Mouse (Mus musculus): Measurements from ENCODE around the gene Nol4l. TPM values are rescaled to one million over a fixed set of nuclear protein-coding genes. Genes with fewer than 3 reads are reported as not detected.
A peak's percentile ranks its signal among the peaks of the same experiment; 100 is the strongest.

The Nol4l gene
- polyA plus RNA-seq, 1 experiment from 2014 or later, result 32.1 TPM

DNA sequence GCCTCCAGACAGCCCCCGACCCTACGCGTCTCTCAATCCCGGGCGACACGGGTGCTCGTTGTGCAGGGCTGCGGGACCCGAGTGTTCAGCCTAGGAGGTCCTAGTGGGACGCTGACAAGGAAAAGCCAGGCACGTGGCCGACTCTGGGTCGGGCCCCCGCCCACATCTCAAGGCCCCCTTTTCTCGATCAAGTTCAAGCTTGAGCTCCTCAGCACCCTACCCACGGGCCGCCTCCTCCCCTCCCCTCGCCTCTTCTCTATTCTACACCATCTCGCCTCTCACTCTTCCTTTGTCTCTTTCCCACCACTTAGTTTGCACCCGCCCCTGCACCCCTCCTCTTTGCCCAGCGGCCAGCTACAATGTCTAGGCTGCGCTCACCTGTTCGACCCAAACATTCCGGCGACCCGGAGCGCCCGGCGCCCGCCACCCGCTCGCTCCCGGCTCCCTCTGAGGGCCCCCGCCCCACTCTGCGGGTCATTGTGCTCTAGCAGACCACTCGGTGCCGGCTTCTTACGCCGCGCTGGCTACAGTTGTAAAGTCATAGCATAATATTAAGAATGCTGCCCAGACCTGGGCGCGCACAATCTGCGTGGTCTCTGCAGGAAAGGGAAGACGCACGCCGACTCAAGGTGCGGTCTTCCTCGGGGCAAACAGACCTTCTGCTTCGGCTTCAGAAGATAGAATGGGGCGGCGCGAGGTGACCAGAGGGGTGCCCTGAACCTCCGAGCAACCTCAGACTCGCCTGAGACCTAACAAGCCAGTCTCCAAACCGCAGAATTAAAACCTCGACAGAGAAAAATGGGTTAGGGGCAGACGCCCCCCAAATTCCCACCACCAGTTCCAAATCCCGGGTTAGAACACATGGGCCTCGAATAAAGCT lies 84.4 kb downstream of the Nol4l start:
- no peaks in the 10 kb centered on the region for H3K36me3 ChIP-seq (ENCODE audit: poor library complexity, severe bottlenecking)
- no peaks in the 10 kb centered on the region for H3K27me3 ChIP-seq
- H3K9ac ChIP-seq, result peak overlapping the region; percentile 89
- under 1% methylated on average over 58 of the region's 59 CpGs for WGBS
- H3K4me1 ChIP-seq, result peaks cover 34% of the 10 kb centered on the region
- H3K9me3 ChIP-seq (replicated peaks), result no peaks in the 10 kb centered on the region
- peak overlapping the region; percentile 98 for H3K27ac ChIP-seq
- peak overlapping the region; percentile 99 for H3K4me2 ChIP-seq
- H3K4me3 ChIP-seq, result peak overlapping the region; percentile 84
- peak; percentile 63 for ATAC-seq

DNA sequence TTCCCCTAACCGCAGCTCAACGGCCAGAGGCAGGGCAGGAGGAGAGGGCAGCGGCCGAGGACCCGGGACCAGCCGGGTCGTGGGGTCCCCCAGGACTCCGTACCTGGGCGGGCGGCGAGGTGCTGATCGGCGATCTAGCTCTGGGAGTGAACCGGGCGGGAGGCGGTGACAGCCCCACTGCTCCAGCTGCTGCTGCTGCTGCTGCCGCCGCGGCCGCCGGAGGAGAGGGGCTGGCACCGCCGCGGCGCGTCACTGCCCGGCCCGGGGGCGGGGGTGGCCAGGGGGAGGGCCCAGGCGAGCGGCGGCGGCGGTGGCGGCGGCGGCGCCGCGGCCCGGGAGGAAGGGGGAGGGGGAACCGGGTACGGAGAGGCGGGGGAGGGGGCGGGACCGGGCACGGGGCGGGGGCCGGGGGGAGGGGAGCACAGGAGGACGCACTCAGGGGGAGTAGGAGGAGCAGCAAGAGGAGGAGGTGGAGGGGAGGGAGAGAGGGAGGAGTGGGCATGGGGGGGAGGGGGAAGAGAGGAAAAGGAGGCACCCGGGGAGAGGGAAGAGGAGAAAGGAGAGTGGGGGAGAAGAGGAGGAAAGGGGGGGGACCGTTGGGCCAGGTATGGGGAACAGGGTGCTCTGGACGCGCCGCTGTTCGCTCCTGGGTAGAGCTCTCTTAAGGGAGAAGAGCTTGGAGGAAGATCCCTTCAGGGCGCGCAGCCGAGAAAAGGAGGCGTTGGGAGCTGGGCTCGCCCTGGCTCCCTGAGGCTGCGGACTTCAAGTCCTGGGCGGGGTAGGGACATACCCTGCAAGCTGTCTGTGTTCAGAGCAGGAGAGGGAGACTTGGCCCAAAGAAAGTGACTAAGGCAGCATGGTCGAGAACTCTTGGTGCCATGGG lies 85.3 kb downstream of the Nol4l start:
- no peaks in the 10 kb centered on the region for H3K9me3 ChIP-seq (replicated peaks)
- WGBS, result under 1% methylated on average over 29 of the region's 64 CpGs

DNA sequence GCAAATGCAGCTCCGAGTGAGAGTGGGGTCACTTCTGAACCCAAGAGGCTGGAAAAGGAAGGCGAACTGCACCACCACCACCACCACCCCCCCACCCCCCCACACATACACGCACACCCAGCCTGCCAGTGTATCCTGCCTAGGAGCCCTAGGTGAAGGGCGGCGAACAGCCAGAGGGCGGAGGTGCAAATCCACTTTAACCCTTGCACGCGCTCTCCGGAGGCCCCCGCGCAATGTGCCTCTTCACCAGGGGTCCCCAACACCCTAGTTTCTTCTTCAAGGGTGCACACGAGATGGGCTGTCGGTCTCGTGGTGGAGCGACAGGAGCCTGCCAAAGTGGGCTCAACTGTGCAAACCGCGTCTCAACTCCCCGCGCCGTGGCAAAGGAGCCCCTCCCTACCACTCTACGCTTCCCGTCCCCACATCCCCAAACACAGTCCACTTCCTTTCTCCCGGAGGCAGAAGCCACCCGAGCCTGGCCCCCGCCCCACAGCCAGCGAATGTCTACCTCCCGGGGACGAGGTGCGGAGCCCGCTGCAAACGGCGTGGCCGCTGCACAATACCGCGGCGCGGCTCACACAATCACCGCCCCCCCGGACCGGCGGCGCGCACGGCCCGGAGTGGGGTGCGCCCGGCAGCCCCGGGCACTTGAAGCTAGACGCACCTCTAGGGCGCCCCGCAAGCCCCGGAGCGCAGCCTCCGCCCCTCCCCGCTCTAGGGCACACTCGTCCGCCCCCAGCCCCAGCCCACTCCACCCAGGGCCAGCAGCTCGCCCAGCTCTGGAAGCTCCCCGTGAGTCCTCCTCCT lies 86.1 kb downstream of the Nol4l start:
- H3K9ac ChIP-seq, result peak overlapping the region; percentile 89
- peak; percentile 44 for ATAC-seq
- H3K9me3 ChIP-seq (replicated peaks), result no peaks in the 10 kb centered on the region
- under 1% methylated on average over 54 of the region's 59 CpGs for WGBS
- H3K4me1 ChIP-seq, result peaks cover 45% of the 10 kb centered on the region
- H3K27ac ChIP-seq, result peak overlapping the region; percentile 98
- peak overlapping the region; percentile 84 for H3K4me3 ChIP-seq
- no peaks in the 10 kb centered on the region for H3K27me3 ChIP-seq
- H3K36me3 ChIP-seq (ENCODE audit: poor library complexity, severe bottlenecking), result no peaks in the 10 kb centered on the region
- peak overlapping the region; percentile 99 for H3K4me2 ChIP-seq

More for the DNA sequence above, 85.3 kb downstream of the Nol4l start:
- no peaks in the 10 kb centered on the region for H3K27me3 ChIP-seq
- peak overlapping the region; percentile 98 for H3K27ac ChIP-seq
- peaks cover 39% of the 10 kb centered on the region for H3K4me1 ChIP-seq
- H3K36me3 ChIP-seq (ENCODE audit: poor library complexity, severe bottlenecking), result no peaks in the 10 kb centered on the region
- peak overlapping the region; percentile 89 for H3K9ac ChIP-seq
- peak; percentile 72 for ATAC-seq
- H3K4me2 ChIP-seq, result peak overlapping the region; percentile 99
- H3K4me3 ChIP-seq, result peak overlapping the region; percentile 84

DNA sequence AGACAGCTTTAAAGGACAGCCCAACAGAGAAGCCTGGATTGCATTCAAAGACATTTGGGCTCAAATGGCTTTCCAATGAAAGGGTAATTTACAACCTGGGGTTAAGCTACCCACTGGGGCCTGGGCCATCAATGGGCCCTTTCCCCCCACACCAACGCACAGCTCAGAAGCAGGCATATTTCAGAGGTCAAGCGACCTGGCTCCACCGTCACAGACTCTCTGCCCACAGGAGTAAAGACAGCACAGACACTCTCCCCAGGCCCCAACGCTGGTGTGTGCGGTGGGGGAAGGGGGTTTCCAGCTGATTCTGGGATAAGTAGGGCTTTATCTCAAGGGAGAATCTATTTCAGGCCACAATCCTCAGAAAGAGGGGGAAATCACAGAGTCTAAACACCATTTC lies 87.1 kb downstream of the Nol4l start:
- 2% methylated on average over 5 of the region's 5 CpGs for WGBS
- peaks cover 54% of the 10 kb centered on the region for H3K4me1 ChIP-seq
- no peak for ATAC-seq

DNA sequence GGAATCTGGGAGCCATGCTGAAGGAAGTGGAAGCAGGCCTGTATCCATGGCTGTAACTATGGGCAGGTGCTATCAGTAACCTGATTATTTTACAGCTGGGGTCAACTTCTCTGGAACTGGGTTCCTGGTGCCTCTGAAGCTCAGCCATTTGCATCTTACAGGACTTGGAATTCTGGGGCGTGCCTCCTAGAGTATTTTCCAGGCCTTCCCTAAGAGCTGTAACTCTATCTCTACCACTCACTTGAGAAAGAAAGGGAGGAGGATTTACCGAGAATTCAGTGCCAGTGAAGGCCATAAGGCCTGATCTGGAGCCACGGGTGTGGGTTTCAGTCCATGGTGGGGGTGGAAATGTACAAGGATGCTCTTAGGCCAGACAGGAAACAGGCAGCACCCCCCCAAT lies 88.5 kb downstream of the Nol4l start:
- Histone ChIP-seq H3K4me2 (peak overlapping the region; percentile 99), H3K27ac (peak overlapping the region; percentile 6; the same call in 1 of the 2 replicates), H3K9ac (peak overlapping the region; percentile 6; the same call in 1 of the 2 replicates), H3K4me1 (peaks cover 64% of the 10 kb centered on the region), H3K4me3 (0 out of 2 replicates have a peak overlapping the region, but pooled peaks have one; percentile 84), H3K9me3 (replicated peaks) (no peaks in the 10 kb centered on the region), H3K27me3 (no peaks in the 10 kb centered on the region), H3K36me3 (ENCODE audit: poor library complexity, severe bottlenecking) (peaks cover 3% of the 10 kb centered on the region)
- no peak for ATAC-seq
- 49% methylated on average over 3 of the region's 3 CpGs for WGBS

More for the DNA sequence above, 87.1 kb downstream of the Nol4l start:
- H3K27ac ChIP-seq, result peak overlapping the region; percentile 98
- H3K36me3 ChIP-seq (ENCODE audit: poor library complexity, severe bottlenecking), result no peaks in the 10 kb centered on the region
- no peaks in the 10 kb centered on the region for H3K9me3 ChIP-seq (replicated peaks)
- H3K9ac ChIP-seq, result peak overlapping the region; percentile 89
- H3K4me3 ChIP-seq, result peak overlapping the region; percentile 84
- no peaks in the 10 kb centered on the region for H3K27me3 ChIP-seq
- peak overlapping the region; percentile 99 for H3K4me2 ChIP-seq

DNA sequence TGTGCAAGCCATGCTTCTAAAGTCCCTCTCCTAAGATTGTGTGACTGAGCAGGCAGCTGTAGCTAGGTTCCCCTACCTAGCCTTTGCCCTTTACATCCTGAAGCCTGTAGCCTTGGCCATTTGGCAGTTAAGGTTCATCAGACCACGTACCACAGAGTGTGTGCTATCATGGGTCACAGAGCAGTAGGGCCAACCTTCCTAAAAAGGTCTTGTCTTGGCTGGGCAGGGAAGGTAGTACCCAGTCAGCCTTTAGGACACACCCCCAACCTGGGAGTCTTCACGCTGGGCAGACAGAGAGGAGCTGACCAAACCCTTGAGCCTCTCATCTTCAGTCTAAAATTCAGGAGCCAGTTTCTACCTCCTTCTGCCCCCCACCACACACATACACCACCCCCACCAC lies 89.0 kb downstream of the Nol4l start:
- peak overlapping the region; percentile 6 for H3K9ac ChIP-seq
- H3K27ac ChIP-seq, result 0 out of 2 replicates have a peak overlapping the region, but pooled peaks have one; percentile 6

DNA sequence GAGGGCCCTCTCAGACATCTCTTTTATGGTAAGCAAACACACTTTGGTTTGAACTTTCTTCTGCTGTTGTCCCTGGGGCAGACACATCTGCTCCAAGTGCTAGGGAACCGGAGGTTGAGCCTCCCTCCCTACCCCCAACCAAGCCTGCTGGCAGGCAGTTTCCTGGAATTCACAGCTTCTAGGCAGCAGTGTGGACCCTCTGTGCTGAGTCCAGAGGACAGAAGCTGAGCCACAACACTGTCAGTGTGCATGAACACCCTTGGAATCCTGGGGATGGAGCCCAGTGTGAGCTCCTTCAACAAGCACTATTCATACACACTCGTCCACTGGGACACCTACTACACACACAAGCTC lies 92.5 kb downstream of the Nol4l start:
- Histone ChIP-seq H3K36me3 (ENCODE audit: poor library complexity, severe bottlenecking) (peaks cover 42% of the 10 kb centered on the region), H3K4me2 (peak overlapping the region; percentile 16; the same call in 1 of the 2 replicates), H3K9me3 (replicated peaks) (no peaks in the 10 kb centered on the region), H3K27ac (peak overlapping the region; percentile 44), H3K27me3 (no peaks in the 10 kb centered on the region), H3K4me1 (peaks cover 86% of the 10 kb centered on the region), H3K4me3 (no peak overlapping the region), H3K9ac (no peak overlapping the region)
- no peak for ATAC-seq
- 40% methylated on average over 2 of the region's 2 CpGs for WGBS

More for the DNA sequence above, 89.0 kb downstream of the Nol4l start:
- H3K9me3 ChIP-seq (replicated peaks), result no peaks in the 10 kb centered on the region
- no peak overlapping the region for H3K4me3 ChIP-seq
- H3K27me3 ChIP-seq, result no peaks in the 10 kb centered on the region
- H3K4me1 ChIP-seq, result peaks cover 69% of the 10 kb centered on the region
- WGBS, result 69% methylated on average over 2 of the region's 2 CpGs
- no peak for ATAC-seq
- H3K4me2 ChIP-seq, result peak overlapping the region; percentile 99
- H3K36me3 ChIP-seq (ENCODE audit: poor library complexity, severe bottlenecking), result peaks cover 8% of the 10 kb centered on the region

DNA sequence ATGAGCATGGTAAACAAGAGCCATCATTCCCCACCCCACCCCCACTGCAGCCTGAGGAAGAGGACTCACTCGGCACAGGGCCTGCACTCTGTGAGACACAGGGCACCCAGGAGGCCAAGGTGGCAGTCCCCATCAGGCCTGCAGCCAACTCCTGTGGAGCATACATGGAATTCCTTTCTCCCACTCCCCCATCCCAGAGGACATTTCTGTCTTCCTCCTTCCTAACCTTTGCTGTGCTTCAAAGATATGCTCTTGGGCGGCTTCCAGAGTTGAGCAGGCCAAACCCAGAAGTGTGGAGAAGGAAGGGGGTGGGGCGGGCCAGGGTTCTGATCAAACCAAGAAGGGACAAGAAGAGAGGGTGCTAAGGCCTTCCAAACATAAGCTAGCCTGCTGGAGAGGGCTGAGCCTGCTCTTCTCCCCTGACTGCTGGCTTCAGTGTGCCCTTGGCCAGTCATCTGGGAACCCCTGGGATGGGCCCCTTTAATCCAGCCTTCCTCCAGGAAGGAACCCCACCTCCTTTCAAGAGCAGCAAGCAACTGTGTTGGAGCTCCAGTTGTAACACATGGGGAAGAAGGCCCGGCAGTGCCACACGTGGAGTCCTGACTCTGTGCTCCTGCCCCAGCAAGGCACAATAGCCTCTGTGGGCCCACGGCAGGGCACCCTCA lies 93.0 kb downstream of the Nol4l start:
- Histone ChIP-seq H3K4me2 (peak overlapping the region; percentile 16; the same call in 1 of the 2 replicates), H3K4me1 (peaks cover 80% of the 10 kb centered on the region), H3K9ac (0 out of 2 replicates have a peak overlapping the region, but pooled peaks have one; percentile 43), H3K27me3 (no peaks in the 10 kb centered on the region), H3K27ac (peak overlapping the region; percentile 44; the same call in 1 of the 2 replicates), H3K4me3 (no peak overlapping the region), H3K36me3 (ENCODE audit: poor library complexity, severe bottlenecking) (peaks cover 47% of the 10 kb centered on the region), H3K9me3 (replicated peaks) (no peaks in the 10 kb centered on the region)
- ATAC-seq, result no peak
- WGBS, result 46% methylated on average over 6 of the region's 6 CpGs

DNA sequence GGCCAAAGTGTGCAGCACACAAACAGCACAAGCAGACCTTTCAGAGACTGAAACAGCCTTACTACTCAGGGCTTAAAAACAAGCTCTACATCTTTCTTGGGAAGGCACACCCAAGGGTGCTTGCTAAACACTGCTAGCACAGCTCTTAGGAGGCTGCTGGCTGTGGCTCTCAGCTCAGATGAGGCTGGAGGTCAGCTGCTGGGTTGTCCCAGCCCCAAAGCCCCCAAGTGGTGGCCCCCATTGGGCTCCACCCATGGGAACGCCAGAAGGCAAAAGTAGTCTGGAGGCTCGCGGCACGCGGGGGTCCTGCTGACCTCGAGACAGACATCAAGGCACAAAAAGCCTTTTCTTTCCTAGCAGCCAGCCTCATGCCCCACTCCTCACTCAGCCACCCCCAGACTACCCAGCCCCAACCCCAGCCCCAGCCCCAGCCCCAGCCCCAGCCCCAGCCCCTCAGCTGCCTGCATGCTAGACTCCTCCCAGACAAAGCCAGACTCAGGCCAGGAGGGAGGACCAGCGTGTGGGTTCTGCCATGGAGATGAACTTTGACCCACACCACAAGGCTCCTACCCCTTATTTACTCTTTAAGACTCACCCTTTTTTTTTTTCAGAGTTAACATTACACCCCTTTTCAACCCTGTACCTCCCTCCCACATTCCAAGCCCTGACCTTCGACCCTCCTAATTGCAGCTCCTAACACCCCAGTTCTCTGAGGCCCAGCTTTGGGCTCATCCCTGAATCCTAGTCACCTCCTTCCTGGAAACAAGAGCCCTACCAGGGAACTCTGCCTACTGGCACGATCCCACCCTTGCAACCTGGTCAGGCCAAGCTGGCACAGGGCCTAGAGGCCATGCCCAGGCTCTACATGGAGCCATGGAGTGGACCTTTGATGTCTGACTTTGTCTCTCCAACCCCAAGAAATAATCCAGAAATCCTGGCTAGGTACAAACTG lies 94.6 kb downstream of the Nol4l start:
- H3K9ac ChIP-seq, result no peak overlapping the region

DNA sequence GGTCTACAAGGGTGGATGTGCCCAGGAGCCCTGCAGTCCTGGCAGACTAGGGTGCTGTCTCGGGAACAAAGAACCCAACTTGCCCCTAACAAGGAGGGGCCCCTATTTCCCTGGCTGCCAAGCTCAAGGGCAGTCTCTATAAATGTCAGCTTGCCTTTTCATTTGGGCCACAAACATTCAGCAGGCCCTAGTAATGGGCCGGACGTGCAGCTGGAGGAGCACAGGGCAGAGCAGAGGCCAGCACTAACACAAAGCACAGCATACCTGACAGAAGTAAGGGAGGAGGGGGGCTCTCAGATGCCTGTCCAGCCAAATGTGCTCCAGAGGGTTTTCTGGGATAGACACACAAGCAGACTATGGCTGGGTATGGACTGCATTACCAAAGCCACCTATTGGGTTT lies 95.9 kb downstream of the Nol4l start:
- Histone ChIP-seq H3K9me3 (replicated peaks) (no peaks in the 10 kb centered on the region), H3K4me2 (no peak overlapping the region), H3K4me3 (no peak overlapping the region), H3K4me1 (peaks cover 57% of the 10 kb centered on the region), H3K27ac (no peak overlapping the region), H3K9ac (no peak overlapping the region), H3K27me3 (no peaks in the 10 kb centered on the region), H3K36me3 (ENCODE audit: poor library complexity, severe bottlenecking) (peaks cover 76% of the 10 kb centered on the region)
- no peak for ATAC-seq
- 39% methylated on average over 3 of the region's 3 CpGs for WGBS

More for the DNA sequence above, 94.6 kb downstream of the Nol4l start:
- H3K27ac ChIP-seq, result no peak overlapping the region
- H3K4me3 ChIP-seq, result no peak overlapping the region
- H3K4me1 ChIP-seq, result peaks cover 64% of the 10 kb centered on the region
- peaks cover 63% of the 10 kb centered on the region for H3K36me3 ChIP-seq (ENCODE audit: poor library complexity, severe bottlenecking)
- no peaks in the 10 kb centered on the region for H3K27me3 ChIP-seq
- no peak for ATAC-seq
- no peak overlapping the region for H3K4me2 ChIP-seq
- 15% methylated on average over 9 of the region's 9 CpGs for WGBS
- no peaks in the 10 kb centered on the region for H3K9me3 ChIP-seq (replicated peaks)
